Mouse (Mus musculus): ENCODE measurements at regions not wholly inside any gene's neighbourhood (a gene's known extent, or its start where the extent isn't known, plus 50 kb on each side); places are given as distances from the start of the nearest gene placed in this dataset.

- Histone ChIP-seq H3K4me3 (ENCODE audit: low read depth, low read length) (no peak overlapping the region), H3K4me1 (ENCODE audit: control insufficient read depth, insufficient read depth, low read length) (no peaks in the 10 kb centered on the region), H3K36me3 (ENCODE audit: control insufficient read depth, insufficient read depth, low read length) (no peaks in the 10 kb centered on the region), H3K27me3 (ENCODE audit: control insufficient read depth, insufficient read depth, low read length) (no peaks in the 10 kb centered on the region), H3K9me3 (ENCODE audit: control insufficient read depth, low read length) (no peaks in the 10 kb centered on the region), H3K4me2 (ENCODE audit: low read depth, low read length) (no peak overlapping the region), H3K27ac (ENCODE audit: low read depth, low read length) (no peak overlapping the region), H3K9ac (replicated peaks; ENCODE audit: low read depth, low read length) (no peak overlapping the region)
- no peak for ATAC-seq (ENCODE audit: low read depth)
- WGBS: 84% methylated on average over 8 of the region's 8 CpGs
Observed at GRCm38 (mm10) chr2:172674641-172675040, 125.2 kb downstream of the Tfap2c start.

GRCm38 (mm10) chr2:172675081-172675480 lies 125.7 kb downstream of the Tfap2c start:
- Histone ChIP-seq H3K9ac (replicated peaks; ENCODE audit: low read depth, low read length) (no peak overlapping the region), H3K4me3 (ENCODE audit: low read depth, low read length) (no peak overlapping the region), H3K27ac (ENCODE audit: low read depth, low read length) (no peak overlapping the region), H3K4me2 (ENCODE audit: low read depth, low read length) (no peak overlapping the region), H3K9me3 (ENCODE audit: control insufficient read depth, low read length) (no peaks in the 10 kb centered on the region), H3K27me3 (ENCODE audit: control insufficient read depth, insufficient read depth, low read length) (no peaks in the 10 kb centered on the region), H3K36me3 (ENCODE audit: control insufficient read depth, insufficient read depth, low read length) (no peaks in the 10 kb centered on the region), H3K4me1 (ENCODE audit: control insufficient read depth, insufficient read depth, low read length) (no peaks in the 10 kb centered on the region)
- ATAC-seq (ENCODE audit: low read depth): no peak
- 71% methylated on average over 15 of the region's 15 CpGs for WGBS

GRCm38 (mm10) chr2:172690196-172690595 lies 140.8 kb downstream of the Tfap2c start:
- Histone ChIP-seq H3K9ac (replicated peaks; ENCODE audit: low read depth, low read length) (no peak overlapping the region), H3K4me2 (ENCODE audit: low read depth, low read length) (no peak overlapping the region), H3K9me3 (ENCODE audit: control insufficient read depth, low read length) (no peaks in the 10 kb centered on the region), H3K27me3 (ENCODE audit: control insufficient read depth, insufficient read depth, low read length) (no peaks in the 10 kb centered on the region), H3K27ac (ENCODE audit: low read depth, low read length) (no peak overlapping the region), H3K36me3 (ENCODE audit: control insufficient read depth, insufficient read depth, low read length) (no peaks in the 10 kb centered on the region), H3K4me1 (ENCODE audit: control insufficient read depth, insufficient read depth, low read length) (no peaks in the 10 kb centered on the region), H3K4me3 (ENCODE audit: low read depth, low read length) (no peak overlapping the region)
- ATAC-seq (ENCODE audit: low read depth): no peak
- 80% methylated on average over 1 of the region's 1 CpGs for WGBS

GRCm38 (mm10) chr2:172690931-172691651 lies 141.7 kb downstream of the Tfap2c start:
- no peaks in the 10 kb centered on the region for H3K27me3 ChIP-seq (ENCODE audit: control insufficient read depth, insufficient read depth, low read length)
- WGBS: 22% methylated on average over 9 of the region's 9 CpGs
- no peaks in the 10 kb centered on the region for H3K4me1 ChIP-seq (ENCODE audit: control insufficient read depth, insufficient read depth, low read length)
- peak; percentile 17; the same call in 1 of the 2 replicates for ATAC-seq (ENCODE audit: low read depth)
- no peak overlapping the region for H3K4me3 ChIP-seq (ENCODE audit: low read depth, low read length)
- no peaks in the 10 kb centered on the region for H3K9me3 ChIP-seq (ENCODE audit: control insufficient read depth, low read length)
- no peak overlapping the region for H3K4me2 ChIP-seq (ENCODE audit: low read depth, low read length)
- no peak overlapping the region for H3K9ac ChIP-seq (replicated peaks; ENCODE audit: low read depth, low read length)
- no peaks in the 10 kb centered on the region for H3K36me3 ChIP-seq (ENCODE audit: control insufficient read depth, insufficient read depth, low read length)
- H3K27ac ChIP-seq (ENCODE audit: low read depth, low read length): no peak overlapping the region

- H3K27ac ChIP-seq (ENCODE audit: low read depth, low read length): no peak overlapping the region
- WGBS: 39% methylated on average over 6 of the region's 6 CpGs
- ATAC-seq (ENCODE audit: low read depth): no peak
Observed at GRCm38 (mm10) chr2:172698961-172699360, 149.6 kb downstream of the Tfap2c start.

GRCm38 (mm10) chr2:172699654-172700053 lies 150.3 kb downstream of the Tfap2c start:
- Histone ChIP-seq H3K4me1 (ENCODE audit: control insufficient read depth, insufficient read depth, low read length) (no peaks in the 10 kb centered on the region), H3K4me2 (ENCODE audit: low read depth, low read length) (no peak overlapping the region), H3K9ac (replicated peaks; ENCODE audit: low read depth, low read length) (no peak overlapping the region), H3K27me3 (ENCODE audit: control insufficient read depth, insufficient read depth, low read length) (no peaks in the 10 kb centered on the region), H3K27ac (ENCODE audit: low read depth, low read length) (no peak overlapping the region), H3K4me3 (ENCODE audit: low read depth, low read length) (no peak overlapping the region), H3K9me3 (ENCODE audit: control insufficient read depth, low read length) (no peaks in the 10 kb centered on the region), H3K36me3 (ENCODE audit: control insufficient read depth, insufficient read depth, low read length) (no peaks in the 10 kb centered on the region)
- no peak for ATAC-seq (ENCODE audit: low read depth)
- 80% methylated on average over 4 of the region's 4 CpGs for WGBS

More at GRCm38 (mm10) chr2:172698961-172699360, 149.6 kb downstream of the Tfap2c start:
- no peaks in the 10 kb centered on the region for H3K4me1 ChIP-seq (ENCODE audit: control insufficient read depth, insufficient read depth, low read length)
- no peaks in the 10 kb centered on the region for H3K9me3 ChIP-seq (ENCODE audit: control insufficient read depth, low read length)
- no peaks in the 10 kb centered on the region for H3K36me3 ChIP-seq (ENCODE audit: control insufficient read depth, insufficient read depth, low read length)
- no peaks in the 10 kb centered on the region for H3K27me3 ChIP-seq (ENCODE audit: control insufficient read depth, insufficient read depth, low read length)
- no peak overlapping the region for H3K4me2 ChIP-seq (ENCODE audit: low read depth, low read length)
- H3K4me3 ChIP-seq (ENCODE audit: low read depth, low read length): no peak overlapping the region
- H3K9ac ChIP-seq (replicated peaks; ENCODE audit: low read depth, low read length): no peak overlapping the region

- Histone ChIP-seq H3K4me2 (ENCODE audit: low read depth, low read length) (no peak overlapping the region), H3K9me3 (ENCODE audit: control insufficient read depth, low read length) (no peaks in the 10 kb centered on the region), H3K9ac (replicated peaks; ENCODE audit: low read depth, low read length) (no peak overlapping the region), H3K27ac (ENCODE audit: low read depth, low read length) (no peak overlapping the region), H3K27me3 (ENCODE audit: control insufficient read depth, insufficient read depth, low read length) (no peaks in the 10 kb centered on the region), H3K36me3 (ENCODE audit: control insufficient read depth, insufficient read depth, low read length) (no peaks in the 10 kb centered on the region), H3K4me3 (ENCODE audit: low read depth, low read length) (no peak overlapping the region), H3K4me1 (ENCODE audit: control insufficient read depth, insufficient read depth, low read length) (no peaks in the 10 kb centered on the region)
- whole genome bisulfite sequencing: 72% methylated on average over 4 of the region's 4 CpGs
- ATAC-seq (ENCODE audit: low read depth): no peak
Observed at GRCm38 (mm10) chr2:172710641-172711040, 161.2 kb downstream of the Tfap2c start.

- Histone ChIP-seq H3K4me1 (ENCODE audit: control insufficient read depth, insufficient read depth, low read length) (peaks cover 10% of the 10 kb centered on the region), H3K4me2 (ENCODE audit: low read depth, low read length) (no peak overlapping the region), H3K36me3 (ENCODE audit: control insufficient read depth, insufficient read depth, low read length) (no peaks in the 10 kb centered on the region), H3K9ac (replicated peaks; ENCODE audit: low read depth, low read length) (no peak overlapping the region), H3K9me3 (ENCODE audit: control insufficient read depth, low read length) (no peaks in the 10 kb centered on the region), H3K27ac (ENCODE audit: low read depth, low read length) (no peak overlapping the region), H3K4me3 (ENCODE audit: low read depth, low read length) (no peak overlapping the region), H3K27me3 (ENCODE audit: control insufficient read depth, insufficient read depth, low read length) (peaks cover 27% of the 10 kb centered on the region)
- 2% methylated on average over 13 of the region's 13 CpGs for WGBS
- ATAC-seq (ENCODE audit: low read depth): no peak
Observed at GRCm38 (mm10) chr2:172726701-172727100, 177.3 kb downstream of the Tfap2c start.

- Histone ChIP-seq H3K9me3 (ENCODE audit: control insufficient read depth, low read length) (no peaks in the 10 kb centered on the region), H3K27ac (ENCODE audit: low read depth, low read length) (no peak overlapping the region), H3K27me3 (ENCODE audit: control insufficient read depth, insufficient read depth, low read length) (peaks cover 35% of the 10 kb centered on the region), H3K36me3 (ENCODE audit: control insufficient read depth, insufficient read depth, low read length) (no peaks in the 10 kb centered on the region), H3K4me3 (ENCODE audit: low read depth, low read length) (no peak overlapping the region), H3K4me1 (ENCODE audit: control insufficient read depth, insufficient read depth, low read length) (peaks cover 10% of the 10 kb centered on the region), H3K9ac (replicated peaks; ENCODE audit: low read depth, low read length) (no peak overlapping the region), H3K4me2 (ENCODE audit: low read depth, low read length) (peak overlapping the region; percentile 62; the same call in 1 of the 2 replicates)
- ATAC-seq (ENCODE audit: low read depth): no peak
- WGBS: 4% methylated on average over 10 of the region's 10 CpGs
Observed at GRCm38 (mm10) chr2:172727576-172727975, 178.2 kb downstream of the Tfap2c start.
